Mouse (Mus musculus) midbrain, embryonic 12.5 days (tissue): ENCODE data around the gene Nxph4. TPM values are rescaled to one million over a fixed set of nuclear protein-coding genes. Genes with fewer than 3 reads are reported as not detected.

Experiments
- ATAC-seq: fragments of 200-750 bp; cut with Nextera tagmentation; 2 replicates; pipeline ENCODE4 v1.8.0; 2017; ENCODE audit warnings: low read depth, moderate TSS enrichment, moderate library complexity; ENCODE audit not compliant: low FRiP score
- H3K27ac ChIP-seq: fragments of 300-500 bp; sonication (generic); replicated peaks from 2 replicates; pipeline ENCODE4 v1.5.1; 2016; ENCODE audit warnings: mild to moderate bottlenecking
- H3K27me3 ChIP-seq: fragments of 300-500 bp; sonication (generic); 2 replicates; pipeline ENCODE4 v1.6.1; 2016; ENCODE audit warnings: mild to moderate bottlenecking
- H3K36me3 ChIP-seq: fragments of 300-500 bp; sonication (generic); 2 replicates; pipeline ENCODE4 v1.6.1; 2016
- H3K4me1 ChIP-seq: fragments of 300-500 bp; sonication (generic); 2 replicates; pipeline ENCODE4 v1.6.1; 2016
- H3K4me2 ChIP-seq: fragments of 300-500 bp; sonication (generic); replicated peaks from 2 replicates; pipeline ENCODE4 v1.6.1; 2016; ENCODE audit warnings: mild to moderate bottlenecking, moderate library complexity
- H3K4me3 ChIP-seq: fragments of 300-500 bp; sonication (generic); 2 replicates; pipeline ENCODE4 v1.5.1; 2016; ENCODE audit warnings: mild to moderate bottlenecking
- H3K9ac ChIP-seq: fragments of 300-500 bp; sonication (generic); replicated peaks from 2 replicates; pipeline ENCODE4 v1.6.1; 2016; ENCODE audit warnings: mild to moderate bottlenecking, moderate library complexity
- H3K9me3 ChIP-seq: fragments of 300-500 bp; sonication (generic); 2 replicates; pipeline ENCODE4 v1.6.1; 2016; ENCODE audit warnings: mild to moderate bottlenecking
- WGBS: fragments of 180-500 bp; shearing (Covaris S2); methylation state at CpG from one replicate; pipeline ENCODE4 v1.1.7; 2016; 5-methylcytosine and 5-hydroxymethylcytosine counted together
- polyA plus RNA-seq: library from polyadenylated mRNA; unstranded; fragments of >200 nt; fragmentation: Nextera tagmentation; extraction: Ambion mirVana; gene quantifications from 2 replicates; pipeline ENCODE4 v1.2.1, GENCODE M21; 2016

Nxph4 gene
- polyA plus RNA-seq, 1 experiment from 2014 or later = 55.9 TPM

- Histone ChIP-seq H3K36me3 (peaks cover 16% of the 10 kb centered on the region), H3K27ac (peak overlapping the region; percentile 95), H3K4me3 (peak overlapping the region; percentile 19; the same call in 1 of the 2 replicates), H3K4me2 (peak overlapping the region; percentile 88), H3K4me1 (peaks cover 83% of the 10 kb centered on the region), H3K9me3 (no peaks in the 10 kb centered on the region), H3K9ac (peak overlapping the region; percentile 41; the same call in 1 of the 2 replicates), H3K27me3 (peaks cover 96% of the 10 kb centered on the region)
- ATAC-seq = no peak
- 12% methylated on average over 13 of the region's 13 CpGs for WGBS
Observed at GRCm38 (mm10) chr10:127514111-127514698, 20.2 kb downstream of the Nxph4 start.

GRCm38 (mm10) chr10:127513501-127514091 lies 20.8 kb downstream of the Nxph4 start:
- peak overlapping the region; percentile 19; the same call in 1 of the 2 replicates for H3K4me3 ChIP-seq
- H3K27ac ChIP-seq = peak overlapping the region; percentile 95
- ATAC-seq = peak; percentile 41; the same call in 1 of the 2 replicates
- peaks cover 11% of the 10 kb centered on the region for H3K36me3 ChIP-seq
- peaks cover 92% of the 10 kb centered on the region for H3K27me3 ChIP-seq
- peak overlapping the region; percentile 41; the same call in 1 of the 2 replicates for H3K9ac ChIP-seq
- no peaks in the 10 kb centered on the region for H3K9me3 ChIP-seq
- WGBS = 0% methylated on average over 16 of the region's 16 CpGs
- H3K4me2 ChIP-seq = peak overlapping the region; percentile 88
- H3K4me1 ChIP-seq = peaks cover 88% of the 10 kb centered on the region

- peak; percentile 35 for ATAC-seq
- peak overlapping the region; percentile 49 for H3K4me3 ChIP-seq
- peaks cover 4% of the 10 kb centered on the region for H3K36me3 ChIP-seq
- peak overlapping the region; percentile 59; the same call in 1 of the 2 replicates for H3K9ac ChIP-seq
- peak overlapping the region; percentile 95 for H3K27ac ChIP-seq
- H3K9me3 ChIP-seq = no peaks in the 10 kb centered on the region
- under 1% methylated on average over 27 of the region's 27 CpGs for WGBS
- peaks cover 92% of the 10 kb centered on the region for H3K27me3 ChIP-seq
- H3K4me2 ChIP-seq = peak overlapping the region; percentile 88
- H3K4me1 ChIP-seq = peaks cover 96% of the 10 kb centered on the region
Observed at GRCm38 (mm10) chr10:127512813-127513212, 21.5 kb downstream of the Nxph4 start.

- peak overlapping the region; percentile 49 for H3K4me3 ChIP-seq
- H3K27me3 ChIP-seq = peaks cover 92% of the 10 kb centered on the region
- H3K36me3 ChIP-seq = no peaks in the 10 kb centered on the region
- H3K9ac ChIP-seq = peak overlapping the region; percentile 59
- H3K9me3 ChIP-seq = no peaks in the 10 kb centered on the region
- under 1% methylated on average over 7 of the region's 7 CpGs for WGBS
- ATAC-seq = no peak
- peaks cover 95% of the 10 kb centered on the region for H3K4me1 ChIP-seq
- H3K4me2 ChIP-seq = peak overlapping the region; percentile 88
- peak overlapping the region; percentile 95 for H3K27ac ChIP-seq
Observed at GRCm38 (mm10) chr10:127512307-127512666, 22.1 kb downstream of the Nxph4 start.

- ATAC-seq = peak; percentile 3; the same call in 1 of the 2 replicates
- peaks cover 90% of the 10 kb centered on the region for H3K4me1 ChIP-seq
- H3K9ac ChIP-seq = peak overlapping the region; percentile 59
- peaks cover 92% of the 10 kb centered on the region for H3K27me3 ChIP-seq
- H3K9me3 ChIP-seq = no peaks in the 10 kb centered on the region
- H3K4me2 ChIP-seq = peak overlapping the region; percentile 88
- peak overlapping the region; percentile 49 for H3K4me3 ChIP-seq
- H3K36me3 ChIP-seq = no peaks in the 10 kb centered on the region
- peak overlapping the region; percentile 95 for H3K27ac ChIP-seq
- WGBS = under 1% methylated on average over 45 of the region's 46 CpGs
Observed at GRCm38 (mm10) chr10:127511634-127512306, 22.6 kb downstream of the Nxph4 start.

GRCm38 (mm10) chr10:127510895-127511617 lies 23.3 kb downstream of the Nxph4 start:
- Histone ChIP-seq H3K27me3 (peaks cover 88% of the 10 kb centered on the region), H3K4me1 (peaks cover 83% of the 10 kb centered on the region), H3K36me3 (no peaks in the 10 kb centered on the region), H3K9me3 (no peaks in the 10 kb centered on the region), H3K4me2 (peak overlapping the region; percentile 88), H3K4me3 (peak overlapping the region; percentile 49), H3K9ac (peak overlapping the region; percentile 59), H3K27ac (peak overlapping the region; percentile 95)
- 8% methylated on average over 11 of the region's 11 CpGs for WGBS
- no peak for ATAC-seq

GRCm38 (mm10) chr10:127509837-127510701 lies 24.3 kb downstream of the Nxph4 start:
- ATAC-seq = no peak
- H3K4me1 ChIP-seq = peaks cover 73% of the 10 kb centered on the region
- no peaks in the 10 kb centered on the region for H3K9me3 ChIP-seq
- H3K36me3 ChIP-seq = no peaks in the 10 kb centered on the region
- peaks cover 78% of the 10 kb centered on the region for H3K27me3 ChIP-seq
- peak overlapping the region; percentile 88 for H3K4me2 ChIP-seq
- H3K27ac ChIP-seq = peak overlapping the region; percentile 95
- WGBS = 2% methylated on average over 17 of the region's 17 CpGs
- peak overlapping the region; percentile 43; the same call in 1 of the 2 replicates for H3K9ac ChIP-seq
- peak overlapping the region; percentile 44 for H3K4me3 ChIP-seq

- peak; percentile 72 for ATAC-seq
- peaks cover 69% of the 10 kb centered on the region for H3K27me3 ChIP-seq
Observed at GRCm38 (mm10) chr10:127509051-127509836, 25.1 kb downstream of the Nxph4 start.

GRCm38 (mm10) chr10:127508239-127508638 lies 26.1 kb downstream of the Nxph4 start:
- Histone ChIP-seq H3K9ac (no peak overlapping the region; the same call in 1 of the 2 replicates), H3K36me3 (no peaks in the 10 kb centered on the region), H3K4me1 (peaks cover 55% of the 10 kb centered on the region), H3K27me3 (peaks cover 59% of the 10 kb centered on the region), H3K9me3 (no peaks in the 10 kb centered on the region), H3K4me3 (no peak overlapping the region), H3K4me2 (peak overlapping the region; percentile 88), H3K27ac (0 out of 2 replicates have a peak overlapping the region, but pooled peaks have one; percentile 95)
- ATAC-seq = no peak
- WGBS = 2% methylated on average over 15 of the region's 15 CpGs

More at GRCm38 (mm10) chr10:127509051-127509836, 25.1 kb downstream of the Nxph4 start:
- under 1% methylated on average over 33 of the region's 35 CpGs for WGBS
- Histone ChIP-seq H3K4me3 (peak overlapping the region; percentile 44), H3K4me1 (peaks cover 65% of the 10 kb centered on the region), H3K9ac (peak overlapping the region; percentile 43), H3K4me2 (peak overlapping the region; percentile 88), H3K36me3 (no peaks in the 10 kb centered on the region), H3K27ac (peak overlapping the region; percentile 95), H3K9me3 (no peaks in the 10 kb centered on the region)
